Mouse (Mus musculus): Measurements from ENCODE around the gene Rec114. TPM values are rescaled to one million over a fixed set of nuclear protein-coding genes. Genes with fewer than 3 reads are reported as not detected.

Gene Rec114
- polyA plus RNA-seq (2014; fragmentation: Illumina TruSeq; extraction: RNeasy Lipid Tissue Mini Kit (QIAGEN cat#74804); ENCODE audit: low read depth, low replicate concordance): 4.0 TPM

GRCm38 (mm10) chr9:58743702-58744248 lies at the start of gene Rec114:
Gene Rec114, minus strand, starts transcription at chr9:58743964.

Other genes starting within 250 kb of the Rec114 start
- 0.43 TPM for gene Cd276, start 188.5 kb downstream of the Rec114 start, polyA plus RNA-seq (2014; fragmentation: Illumina TruSeq; extraction: RNeasy Lipid Tissue Mini Kit (QIAGEN cat#74804); ENCODE audit: low read depth, low replicate concordance)
- 164 TPM for gene Nptn, start 161.7 kb downstream of the Rec114 start, polyA plus RNA-seq (2014; fragmentation: Illumina TruSeq; extraction: RNeasy Lipid Tissue Mini Kit (QIAGEN cat#74804); ENCODE audit: low read depth, low replicate concordance)
- not detected for gene Hcn4, start 79.4 kb upstream of the Rec114 start, polyA plus RNA-seq (2014; fragmentation: Illumina TruSeq; extraction: RNeasy Lipid Tissue Mini Kit (QIAGEN cat#74804); ENCODE audit: low read depth, low replicate concordance)